Mouse (Mus musculus) adrenal gland, postnatal 14 days (tissue): ENCODE data around the gene Osm. TPM values are rescaled to one million over a fixed set of nuclear protein-coding genes. Genes with fewer than 3 reads are reported as not detected.

Experiments
- DNase-seq: peaks from one replicate; pipeline ENCODE4 v3.0.0; 2021; ENCODE audit warnings: mixed read lengths
- long read RNA-seq, 2 experiments: library from polyadenylated mRNA; stranded (forward); transcript quantifications; one replicate each; pipeline ENCODE4 v2.0.0; 2021
- total RNA-seq: library from RNA; stranded (reverse); gene quantifications from 2 replicates; pipeline ENCODE4 v1.2.3, GENCODE M21; 2021

Gene Osm
- 0.41 TPM in 1 of 2 replicates, not detected in the other for total RNA-seq
- long read RNA-seq, experiment 1, result 0 reads
- long read RNA-seq, experiment 2, result 0 reads

DNA sequence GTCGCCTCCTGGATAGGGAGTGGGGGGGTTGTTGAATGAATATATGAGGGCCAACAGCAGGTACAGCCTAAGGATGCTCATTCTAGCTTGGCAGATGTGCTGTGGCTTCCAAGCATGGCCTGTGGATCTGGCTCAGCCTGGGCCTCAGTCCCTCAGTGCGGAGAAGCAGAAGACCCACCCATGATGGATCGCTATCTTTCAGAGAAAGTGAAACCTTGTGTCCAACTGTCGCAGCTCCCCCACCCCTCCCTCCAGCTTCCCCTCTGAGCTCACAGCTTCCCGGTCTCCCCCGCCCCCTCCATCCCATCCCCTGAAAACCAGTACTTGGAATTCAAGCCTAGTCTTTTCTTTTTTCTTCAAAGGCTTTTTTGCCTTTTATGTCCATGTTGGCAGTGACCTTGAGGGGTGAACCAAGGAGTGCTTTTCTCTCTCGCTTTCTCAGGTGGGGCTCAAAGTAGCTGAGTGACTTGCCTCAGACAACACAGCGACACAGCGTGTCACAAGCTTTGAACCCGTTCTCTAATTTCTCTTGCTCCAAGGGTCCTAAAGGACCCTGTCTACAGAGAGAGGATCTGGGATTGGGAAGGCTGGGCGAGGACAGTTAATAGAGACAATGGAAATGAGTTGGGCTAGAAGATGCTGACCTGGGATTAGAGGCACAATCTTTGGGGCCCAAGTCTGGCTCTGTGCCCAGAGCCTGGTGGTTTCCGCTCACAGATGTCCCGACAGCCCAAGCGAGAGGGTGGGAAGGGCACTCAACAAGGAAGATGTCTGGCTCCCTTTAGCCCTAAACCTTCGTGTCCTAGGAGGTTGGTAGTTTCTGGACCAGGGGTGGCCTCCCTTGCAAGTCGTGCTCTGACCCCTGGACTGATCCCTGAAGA is at the start of gene Osm:
Osm (plus strand) TSS at position 756 of the 881 bp plus-strand sequence.
- no peak for DNase-seq

DNA sequence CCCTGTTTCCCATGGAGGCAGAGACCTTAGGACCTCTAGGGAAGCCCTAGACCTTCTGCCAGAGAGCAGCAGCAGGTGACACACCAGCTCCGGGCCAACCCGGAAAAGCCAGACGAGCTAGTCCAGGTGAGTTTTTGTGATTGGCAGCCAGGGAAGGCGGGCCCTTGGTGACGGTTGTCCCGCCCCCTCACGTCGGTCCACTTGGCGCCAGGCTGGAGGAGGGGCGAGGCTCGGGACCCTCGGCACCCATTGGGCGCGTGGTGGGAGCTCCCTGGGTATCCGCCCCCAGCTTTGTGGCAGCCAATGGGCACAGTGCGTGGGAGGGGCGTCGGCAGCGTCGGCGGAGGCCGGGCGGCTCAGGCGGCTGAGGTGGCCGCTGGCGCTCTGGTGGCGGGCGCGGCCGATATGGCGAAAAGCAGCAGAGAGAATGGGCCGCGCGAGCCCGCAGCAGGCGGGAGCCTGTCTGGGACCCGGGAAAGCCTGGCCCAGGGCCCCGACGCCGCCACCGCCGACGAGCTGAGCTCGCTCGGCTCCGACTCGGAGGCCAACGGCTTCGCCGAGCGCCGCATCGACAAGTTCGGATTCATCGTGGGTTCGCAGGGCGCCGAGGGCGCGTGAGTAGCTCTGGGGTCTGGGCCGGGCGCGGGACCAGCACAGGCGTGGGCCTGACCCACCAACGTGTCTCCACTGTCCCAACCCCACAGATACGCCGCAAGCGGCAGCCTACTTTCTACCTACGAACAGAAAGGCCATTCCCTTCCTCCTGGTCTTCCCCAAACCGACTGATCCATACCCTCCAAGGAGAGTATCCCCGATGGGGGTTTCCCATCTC is 49.5 kb upstream of the Osm start, which contains the start of gene Tbc1d10a:
Tbc1d10a (plus strand) TSS at position 304 of the 832 bp plus-strand sequence.
- DNase-seq, result peak; percentile 99

DNA sequence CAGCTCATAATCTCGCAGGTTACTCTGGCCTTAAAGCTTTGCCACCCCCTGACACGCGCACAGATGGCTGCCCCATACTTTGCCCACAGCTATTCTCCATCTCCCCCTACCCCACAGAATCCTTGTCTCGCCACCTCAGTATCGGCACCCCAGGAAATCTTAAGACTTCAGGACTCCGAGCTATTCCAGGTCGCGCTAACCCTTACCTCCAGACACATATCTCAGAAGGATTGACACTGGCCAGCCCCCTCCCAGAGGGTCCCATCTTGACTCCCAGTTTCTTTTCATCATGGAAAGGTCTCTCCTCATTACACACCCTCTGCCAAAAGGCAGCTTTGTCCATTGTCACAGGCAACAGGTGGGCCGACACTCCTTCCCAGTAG is 48.9 kb upstream of the Osm start:
- no peak for DNase-seq

DNA sequence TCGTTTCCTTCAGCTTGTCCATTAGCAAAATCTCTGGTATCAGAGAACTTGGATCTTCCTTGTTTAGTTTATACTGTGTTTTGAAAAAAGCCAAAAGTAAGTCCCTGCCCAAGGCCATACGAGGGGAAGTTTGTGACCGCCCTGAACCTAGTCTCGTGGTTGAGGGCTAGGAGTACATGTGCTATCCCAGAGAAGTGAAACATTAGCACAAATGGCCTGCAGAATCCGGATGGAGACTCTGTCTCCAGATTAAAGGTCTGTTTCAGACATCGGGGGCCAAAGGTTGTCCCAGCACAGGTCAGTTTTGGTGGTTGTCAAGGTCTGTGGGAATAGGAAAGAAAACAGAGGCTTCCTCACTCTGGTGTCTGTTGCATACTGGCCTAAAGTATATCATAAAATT is 47.0 kb upstream of the Osm start:
- DNase-seq, result no peak

DNA sequence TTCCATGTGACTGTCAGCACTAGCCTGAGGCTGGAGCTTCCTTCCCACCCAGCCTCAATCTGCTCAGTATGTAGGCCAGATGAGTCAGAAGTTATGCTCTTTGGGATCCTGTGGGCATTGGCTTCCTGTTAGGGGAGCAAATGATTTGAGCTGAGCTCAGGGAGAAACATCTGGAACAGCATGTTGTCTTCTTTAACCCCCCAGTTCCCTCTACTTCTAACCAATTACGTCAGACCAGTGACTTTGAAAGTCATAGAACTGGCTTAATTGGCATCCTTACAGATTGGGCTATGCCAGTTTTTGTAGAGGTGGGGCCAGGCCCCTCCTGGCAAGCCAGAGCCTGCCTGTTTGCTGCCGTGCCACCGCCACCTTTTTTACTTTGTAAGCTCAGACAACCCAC is 45.5 kb upstream of the Osm start:
- peak; percentile 36 for DNase-seq

DNA sequence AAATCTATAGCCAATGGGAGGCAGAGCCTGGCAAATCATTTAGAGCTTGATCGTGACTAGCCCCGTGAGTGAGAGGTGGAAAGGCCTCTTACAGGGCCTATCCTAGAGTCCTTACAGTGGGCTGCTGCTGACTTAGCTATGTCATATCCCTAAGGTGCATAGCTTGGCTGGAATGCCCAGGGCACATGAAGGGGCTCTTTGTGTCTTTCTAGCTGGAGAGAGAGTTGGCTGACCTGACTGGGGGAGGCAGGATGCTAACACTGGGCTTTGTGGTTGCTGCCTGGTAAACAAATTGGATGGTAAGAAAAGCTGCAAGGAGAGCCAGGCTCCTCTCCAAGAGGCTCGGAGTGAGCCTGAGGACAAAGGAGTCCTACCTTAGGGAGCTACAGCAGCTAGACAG is 43.5 kb upstream of the Osm start:
- DNase-seq, result no peak

DNA sequence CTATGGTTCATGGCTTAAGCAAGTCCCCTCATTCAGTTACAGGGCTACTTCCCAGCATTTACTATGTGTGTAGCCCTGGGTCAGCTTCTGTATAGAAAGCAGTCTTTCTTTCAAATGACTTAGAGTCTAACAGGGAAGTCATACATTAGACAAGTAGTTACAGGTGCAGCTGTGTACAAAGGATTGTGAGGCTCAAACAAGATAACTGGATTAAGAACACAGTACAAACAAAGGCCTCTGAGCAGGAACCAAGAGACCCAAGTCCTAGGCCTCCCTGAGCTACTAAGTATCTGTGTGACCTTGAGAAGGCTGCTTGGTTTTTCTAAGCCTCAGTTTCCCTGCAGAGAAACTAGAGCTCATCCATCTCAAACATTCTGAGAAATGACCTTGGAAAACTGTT is 42.8 kb upstream of the Osm start:
- no peak for DNase-seq

DNA sequence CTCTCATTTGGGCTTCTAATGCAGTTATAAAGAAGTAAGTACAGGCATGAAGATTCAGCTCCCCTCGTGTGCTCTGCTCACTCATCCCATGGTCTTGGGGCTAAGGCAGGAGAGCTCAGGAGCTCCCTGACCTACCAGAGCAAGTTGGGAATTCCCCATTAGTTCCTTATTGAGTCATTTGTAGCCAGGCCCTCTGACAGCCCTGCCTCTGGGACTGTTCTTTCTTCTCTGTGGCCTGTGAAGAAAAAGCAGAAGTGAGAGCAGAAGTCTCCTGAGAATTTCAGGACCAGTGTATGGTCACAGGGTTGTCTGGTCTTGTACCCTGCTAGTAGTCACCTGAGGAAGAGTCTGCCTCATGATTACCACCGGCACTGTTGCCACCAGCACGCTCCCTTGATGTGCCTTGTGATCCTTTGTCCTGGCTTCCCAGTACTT is 40.6 kb upstream of the Osm start:
- no peak for DNase-seq

DNA sequence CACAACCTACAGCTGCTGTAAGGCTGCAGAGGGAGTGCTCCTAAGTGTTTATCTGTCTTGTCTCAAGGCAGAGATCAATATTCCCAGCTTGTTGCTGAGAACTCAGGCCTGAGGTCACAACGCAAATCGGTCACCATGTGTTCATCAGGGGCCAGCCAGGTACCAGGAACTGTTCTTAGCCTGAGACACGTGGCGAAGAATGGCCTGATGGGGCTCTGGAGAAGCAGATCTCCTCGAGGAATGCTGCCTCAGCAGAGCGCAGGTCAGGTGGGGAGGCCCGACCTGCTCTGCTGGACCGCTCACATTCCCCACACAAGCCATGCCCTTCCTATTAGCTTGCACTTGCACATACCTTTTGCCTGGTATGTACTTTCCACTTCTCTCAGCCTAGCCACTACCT is 39.6 kb upstream of the Osm start:
- DNase-seq, result no peak

DNA sequence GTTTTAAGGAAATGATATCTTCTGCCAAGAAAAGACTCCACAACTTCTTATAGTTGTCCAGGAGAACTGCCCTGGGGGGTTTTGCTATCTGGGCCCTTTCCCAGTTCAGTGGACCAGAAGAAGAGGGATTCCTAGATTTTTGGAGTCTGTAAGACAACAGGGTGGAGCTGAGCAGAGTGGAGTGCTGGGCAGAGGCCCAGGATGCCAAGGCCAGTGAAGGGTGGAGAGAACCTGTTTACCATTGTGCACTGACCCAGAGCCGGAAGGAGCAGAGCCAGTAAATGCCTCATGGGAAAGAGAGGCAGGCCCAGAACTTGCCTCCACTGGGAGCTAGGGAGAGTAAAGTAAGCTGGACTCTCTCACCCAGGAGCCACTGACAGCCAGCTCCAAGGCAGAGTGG is 38.5 kb upstream of the Osm start:
- peak; percentile 55 for DNase-seq

DNA sequence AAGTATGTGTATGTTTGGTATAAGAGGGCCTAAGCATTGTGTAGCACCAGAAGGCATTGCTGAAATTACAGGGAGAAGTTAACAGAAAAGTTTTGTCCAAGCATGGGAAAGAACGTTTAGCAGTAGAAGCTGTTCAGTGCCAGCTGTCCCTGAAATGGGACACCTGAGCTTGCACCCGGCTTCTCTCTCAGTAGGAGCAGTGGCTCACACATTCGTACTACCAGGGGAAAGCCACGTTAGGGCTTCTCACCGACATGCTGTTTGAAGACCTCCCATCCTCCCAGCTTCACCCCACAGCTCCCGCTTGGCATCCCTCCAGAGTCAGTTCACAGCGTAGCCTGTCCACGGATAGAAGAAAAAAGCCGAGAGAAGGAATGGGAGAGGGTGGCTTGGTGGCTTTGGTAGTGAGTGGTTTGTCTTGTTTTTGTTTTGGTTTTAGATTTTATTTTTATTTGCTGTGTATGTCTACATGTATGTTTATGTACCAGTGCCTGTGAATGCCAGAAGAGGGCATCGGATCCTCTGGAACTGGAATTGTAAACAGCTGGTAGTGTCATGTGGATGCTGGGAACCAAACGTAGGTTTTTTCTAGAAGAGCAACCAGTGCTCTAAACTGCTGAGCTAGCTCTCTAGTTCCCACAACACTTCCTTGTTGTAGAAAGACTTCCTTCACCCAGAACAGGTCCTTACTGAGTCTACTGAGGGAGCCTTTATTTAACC is 34.1 kb upstream of the Osm start:
- DNase-seq, result no peak

DNA sequence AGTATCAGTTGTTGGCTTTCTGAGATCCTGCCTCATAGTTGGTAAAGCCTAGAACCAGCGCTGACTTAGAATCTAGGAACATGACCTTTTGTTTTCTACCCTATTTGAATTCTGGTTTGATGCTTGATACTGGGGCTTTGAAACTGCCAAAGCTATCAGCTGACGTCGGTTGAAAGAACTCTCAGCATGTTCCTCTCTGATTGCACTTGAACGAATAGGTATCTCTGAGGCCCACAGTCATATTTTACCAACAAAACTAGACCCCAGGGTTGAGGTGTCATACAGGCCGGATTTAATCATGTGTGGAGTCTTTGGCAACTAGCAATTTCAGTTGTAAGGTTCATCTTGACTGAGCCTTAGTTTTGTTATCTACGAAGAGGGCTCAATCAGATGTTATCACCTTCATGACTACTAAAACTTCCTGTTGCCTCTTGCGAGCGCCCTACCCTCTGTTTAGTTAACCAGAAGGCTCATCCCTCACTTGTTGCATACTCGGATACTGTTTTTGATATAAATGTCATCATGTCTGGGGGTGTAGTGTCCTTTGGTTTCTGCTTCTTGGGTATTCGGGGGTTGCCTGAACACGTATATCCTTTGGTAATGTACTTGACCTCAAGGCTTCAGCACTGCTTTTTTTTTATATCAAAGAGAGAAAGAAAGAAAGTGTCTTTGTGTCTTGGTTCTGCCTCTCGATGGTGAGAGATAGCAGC is 33.1 kb upstream of the Osm start:
- no peak for DNase-seq

DNA sequence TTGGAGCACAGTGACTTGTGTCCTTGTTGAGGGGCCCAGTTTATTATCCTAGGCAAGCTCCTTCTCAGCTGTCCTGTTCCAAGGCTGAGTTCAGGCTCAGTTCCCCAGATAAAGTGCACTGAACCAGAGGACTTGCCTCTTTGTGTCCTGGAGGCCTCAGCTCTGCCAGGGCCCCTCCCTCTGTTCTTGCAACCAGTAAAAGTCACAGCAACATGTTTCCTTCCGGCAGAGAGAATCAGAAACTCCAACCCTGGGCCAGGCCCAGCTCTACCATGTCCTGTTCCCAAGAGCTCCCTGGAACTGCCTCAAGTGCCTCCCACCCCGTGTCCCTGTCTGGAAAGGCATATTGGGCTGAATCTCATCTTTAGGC is 32.5 kb upstream of the Osm start:
- peak; percentile 83 for DNase-seq

DNA sequence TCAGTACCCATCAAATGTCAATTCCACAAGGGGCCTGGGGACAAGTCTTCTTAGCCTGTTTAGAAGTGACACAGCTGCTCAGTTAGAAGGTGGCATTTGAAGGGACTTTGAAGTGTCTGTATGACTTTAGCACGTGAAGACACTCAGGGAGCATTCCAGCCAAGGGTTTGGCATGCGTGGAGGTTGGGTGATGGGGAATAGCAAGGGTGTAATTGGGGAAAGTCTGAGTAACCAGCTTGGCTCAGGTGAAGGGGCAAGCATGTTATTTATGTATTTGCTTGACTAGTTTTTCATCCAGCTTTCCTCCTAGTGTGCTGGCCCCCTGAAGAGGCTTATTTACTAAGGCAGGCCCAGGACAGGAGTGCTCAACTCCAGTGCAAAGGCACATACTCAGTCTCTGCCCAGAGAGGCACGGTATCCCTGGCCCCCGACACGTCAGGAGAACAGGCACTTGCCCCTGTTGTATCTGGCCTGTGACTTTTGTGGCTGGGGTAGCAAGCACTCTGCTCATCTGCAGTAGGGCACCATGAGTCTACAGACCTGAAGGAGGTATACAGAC is 31.0 kb upstream of the Osm start:
- no peak for DNase-seq

DNA sequence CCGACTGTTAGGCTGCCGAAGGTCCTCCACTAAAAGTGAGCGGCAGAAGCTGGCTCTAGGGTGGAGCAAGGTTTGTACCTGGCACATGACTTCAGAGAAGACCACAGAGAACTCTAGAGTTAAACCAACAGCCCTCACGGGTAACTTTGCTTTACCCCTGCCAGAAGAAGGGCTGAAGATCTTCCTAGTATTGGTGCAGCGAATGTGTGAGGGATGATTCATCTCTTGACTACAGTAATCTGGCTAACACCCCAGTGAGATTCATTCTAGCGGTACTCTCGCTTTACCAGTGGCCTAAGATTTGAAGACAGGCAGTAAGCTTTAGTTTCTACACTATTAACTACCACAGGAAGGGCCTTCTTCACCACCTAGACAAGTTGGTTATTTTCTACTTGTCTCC is 30.3 kb upstream of the Osm start:
- no peak for DNase-seq

DNA sequence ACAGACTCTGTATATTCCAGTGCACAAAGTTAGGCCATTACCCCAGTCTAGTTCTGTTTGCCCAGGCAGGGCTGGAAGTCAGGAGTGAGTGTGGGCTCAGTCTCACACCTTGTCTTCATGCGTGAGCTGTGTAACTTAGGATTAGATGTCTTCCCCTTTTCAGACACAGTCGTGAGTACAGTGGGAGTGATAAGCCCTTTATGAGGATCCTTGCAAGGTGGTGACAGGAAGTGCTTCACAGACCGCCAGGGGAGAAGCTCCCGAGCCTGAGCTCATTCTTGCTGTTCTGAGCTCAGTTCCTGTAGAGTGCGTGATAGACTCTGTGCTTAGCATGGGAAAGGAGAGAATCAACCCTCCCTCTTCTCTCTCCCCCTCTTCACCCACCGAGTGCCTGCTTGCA is 29.7 kb upstream of the Osm start:
- no peak for DNase-seq

DNA sequence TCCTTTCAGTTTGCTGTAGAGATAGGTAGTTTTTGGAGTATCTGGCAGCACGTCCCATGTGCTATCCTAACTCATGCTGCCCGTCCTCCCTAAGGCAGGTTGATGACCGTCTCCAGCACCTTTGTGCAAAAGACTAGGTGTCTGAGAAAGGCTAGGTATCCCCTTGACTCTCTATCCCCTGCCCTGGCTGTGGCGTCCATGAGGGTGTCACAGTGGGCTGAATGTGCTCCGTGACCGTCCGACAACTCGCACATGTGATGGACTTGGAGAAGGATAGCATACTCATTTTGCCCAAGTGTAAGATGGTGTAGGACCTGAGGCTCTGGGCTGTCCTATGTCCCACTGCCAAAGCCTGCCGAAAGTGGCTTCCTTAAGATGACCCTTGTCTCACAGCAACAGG is 28.6 kb upstream of the Osm start:
- DNase-seq, result no peak

DNA sequence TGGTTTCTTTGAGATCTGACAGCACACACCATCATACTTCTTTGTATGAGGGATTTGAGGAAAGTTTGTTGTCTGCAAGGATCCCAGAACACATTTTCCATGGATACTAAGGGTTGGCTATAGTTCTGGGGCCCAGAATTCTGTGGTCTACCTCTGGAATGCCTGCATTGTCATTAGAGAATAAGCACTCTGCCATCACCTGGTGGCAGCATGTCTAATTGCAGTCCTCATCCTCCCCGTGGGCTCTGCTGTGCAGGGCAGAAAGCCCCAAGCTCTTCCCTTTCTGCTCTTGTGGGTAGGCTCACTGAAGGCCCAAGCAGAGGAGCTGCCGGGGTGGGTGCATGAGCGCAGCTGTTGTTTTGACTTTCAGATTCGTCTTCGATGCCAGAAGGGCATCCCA is 26.7 kb upstream of the Osm start:
- no peak for DNase-seq

DNA sequence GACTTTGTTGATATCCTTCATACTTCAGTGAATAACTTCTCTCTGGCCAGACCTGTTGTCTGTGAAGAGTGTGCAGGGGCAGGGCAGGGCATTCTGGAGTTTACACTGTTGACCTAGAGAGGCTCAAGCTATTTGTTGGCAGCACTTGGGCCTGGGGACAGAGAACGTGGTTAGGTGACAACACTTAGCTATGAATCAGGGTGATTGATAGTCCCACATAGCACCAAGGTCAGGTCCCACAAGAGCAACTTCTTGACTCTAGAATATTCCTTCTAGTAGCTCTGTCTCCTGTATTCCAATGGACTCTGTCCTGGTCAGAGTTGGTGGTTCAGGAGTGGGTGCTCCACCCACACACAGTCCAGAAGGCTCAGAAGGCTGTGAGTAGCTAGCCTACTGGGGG is 25.4 kb upstream of the Osm start:
- DNase-seq, result peak; percentile 71

DNA sequence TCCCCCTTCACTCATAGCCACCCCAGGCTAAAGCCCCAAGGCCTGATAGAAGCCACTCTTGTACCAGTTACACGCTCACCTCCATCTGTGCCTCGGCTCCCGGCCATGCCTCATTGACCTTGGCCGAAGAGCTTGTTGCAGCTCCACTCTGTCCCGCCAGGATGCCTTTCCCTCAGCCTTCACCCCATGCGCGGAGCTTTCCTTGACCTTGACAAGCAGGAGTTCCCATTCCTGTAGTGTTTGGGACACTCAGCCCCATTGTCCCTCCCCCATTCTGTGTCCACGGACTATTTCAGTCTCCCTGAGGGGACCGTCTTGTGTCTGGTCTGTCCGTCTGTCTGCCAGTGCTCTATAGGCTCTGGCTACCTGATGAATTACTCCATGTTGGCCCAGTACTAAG is 23.1 kb upstream of the Osm start:
- DNase-seq, result peak; percentile 46

DNA sequence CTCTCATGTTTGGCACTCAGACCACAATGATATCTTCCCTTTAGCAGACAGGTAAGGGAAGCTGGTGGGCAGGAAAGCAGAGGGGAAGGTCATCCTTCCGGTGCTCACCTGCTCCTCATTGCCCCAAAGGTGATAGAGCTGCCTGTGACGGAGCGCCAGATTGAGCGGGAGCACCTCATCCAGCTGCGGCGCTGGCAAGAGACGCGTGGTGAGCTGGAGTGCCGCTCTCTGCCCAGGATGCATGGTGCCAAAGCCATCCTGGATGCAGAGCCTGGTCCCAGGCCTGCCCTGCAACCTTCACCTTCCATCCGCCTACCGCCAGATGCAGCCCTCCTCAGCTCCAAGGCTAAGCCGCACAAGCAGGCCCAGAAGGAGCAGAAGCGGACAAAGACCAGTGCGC is 21.6 kb upstream of the Osm start:
- DNase-seq, result no peak

DNA sequence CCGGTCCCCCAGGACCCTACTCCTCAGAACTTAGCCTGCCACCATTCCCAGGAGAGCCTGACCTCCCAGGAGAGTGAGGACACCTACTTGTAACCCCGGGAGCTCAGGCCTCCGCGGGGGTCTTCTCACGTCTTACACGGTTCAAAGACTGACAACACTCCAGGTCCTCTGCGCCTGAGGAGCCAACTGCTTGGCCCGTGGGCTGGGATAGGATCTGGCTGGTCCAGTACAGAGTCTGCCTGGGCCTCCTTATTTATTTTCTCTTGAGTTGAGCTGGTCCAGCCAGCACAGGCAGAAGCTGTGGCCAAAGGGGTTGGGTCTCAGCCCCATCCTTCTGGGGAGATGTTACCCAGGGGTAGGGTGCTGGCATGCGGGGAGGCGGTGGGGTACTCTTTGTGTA is 21.2 kb upstream of the Osm start:
- no peak for DNase-seq
